Mouse (Mus musculus) CH12.LX (cell line): ENCODE measurements around the gene Tram2.

ENCODE experiments used
- CHD1 ChIP-seq: IDR thresholded peaks from 2 replicates; pipeline ENCODE4 v1.6.1; 2012; ENCODE audit warnings: low read depth, low read length, improper control_type of control experiment, inconsistent platforms
- CTCF ChIP-seq, 2 experiments: IDR thresholded peaks in 1 of 2; conservative IDR thresholded peaks in 1 of 2; 2 replicates each; pipeline ENCODE4 v1.5.1; 2011 to 2012; ENCODE audit warnings: low read depth in 2 of 2, low read length in 2 of 2, improper control_type of control experiment in 1 of 2, inconsistent platforms in 1 of 2, mild to moderate bottlenecking in 1 of 2, moderate library complexity in 1 of 2
- E2F4 ChIP-seq: IDR thresholded peaks from 2 replicates; pipeline ENCODE4 v1.6.1; 2011; ENCODE audit warnings: low read depth, low read length, improper control_type of control experiment; ENCODE audit not compliant: insufficient replicate concordance
- ETS1 ChIP-seq: conservative IDR thresholded peaks from 2 replicates; pipeline ENCODE4 v1.6.1; 2012; ENCODE audit warnings: low read depth, mild to moderate bottlenecking, inconsistent platforms, low read length, improper control_type of control experiment, moderate library complexity
- JUND ChIP-seq: conservative IDR thresholded peaks from 2 replicates; pipeline ENCODE4 v1.6.1; 2011; ENCODE audit warnings: low read depth, low read length, improper control_type of control experiment
- MAX ChIP-seq: IDR thresholded peaks from 2 replicates; pipeline ENCODE4 v1.6.1; 2011; ENCODE audit warnings: low read length, improper control_type of control experiment
- POLR2A ChIP-seq: IDR thresholded peaks from 2 replicates; pipeline ENCODE4 v1.6.1; 2011; ENCODE audit warnings: low read depth, mild to moderate bottlenecking, improper control_type of control experiment, low read length
- RAD21 ChIP-seq: IDR thresholded peaks from 2 replicates; pipeline ENCODE4 v1.6.1; 2011; ENCODE audit warnings: low read depth, mild to moderate bottlenecking, low read length, improper control_type of control experiment, moderate library complexity
- SIN3A ChIP-seq: IDR thresholded peaks from 2 replicates; pipeline ENCODE4 v1.6.1; 2012; ENCODE audit warnings: low read length, improper control_type of control experiment, inconsistent platforms
- TCF12 ChIP-seq: IDR thresholded peaks from 2 replicates; pipeline ENCODE4 v1.6.1; 2014; ENCODE audit warnings: low read depth, mild to moderate bottlenecking, inconsistent platforms, low read length, improper control_type of control experiment
- UBTF ChIP-seq: IDR thresholded peaks from 2 replicates; pipeline ENCODE4 v1.6.1; 2012; ENCODE audit warnings: low read depth, mild to moderate bottlenecking, inconsistent platforms, low read length, improper control_type of control experiment, moderate library complexity
- ZC3H11A ChIP-seq: IDR thresholded peaks from 2 replicates; pipeline ENCODE4 v1.6.1; 2012; ENCODE audit warnings: low read depth, mild to moderate bottlenecking, inconsistent platforms, low read length, improper control_type of control experiment
- ZKSCAN1 ChIP-seq: IDR thresholded peaks from 2 replicates; pipeline ENCODE4 v1.6.1; 2012; ENCODE audit warnings: low read depth, inconsistent platforms, low read length, improper control_type of control experiment, borderline replicate concordance

DNA sequence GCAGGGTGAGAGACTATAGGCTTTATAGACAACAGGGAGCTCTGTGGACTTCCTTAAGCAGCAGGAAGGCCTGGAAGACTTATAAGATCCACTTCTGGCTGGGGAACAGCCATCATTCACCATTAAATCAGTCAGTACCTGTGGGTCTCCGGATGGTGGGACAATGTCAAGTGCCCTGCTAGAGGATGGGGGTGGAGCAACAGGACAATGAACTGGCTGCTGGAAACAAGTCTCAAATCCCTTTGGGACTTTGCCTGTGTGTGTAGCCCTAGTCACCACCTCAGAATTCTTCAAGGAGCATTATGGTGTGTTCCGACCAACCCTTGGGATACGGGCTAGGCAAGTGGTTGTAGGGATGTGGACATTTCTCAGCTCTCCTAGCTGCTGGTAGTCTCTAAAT, 55.9 kb downstream of the Tram2 start:
- no peak for TF ChIP-seq MAX
- no peak for TF ChIP-seq ZC3H11A
- no peak for TF ChIP-seq CTCF (conservative IDR thresholded peaks at IDR 0.05 in 1 of 2, IDR thresholded peaks at IDR 0.05 in 1 of 2; ENCODE audit: low read depth in 2 of 2, low read length in 2 of 2)
- no peak for TF ChIP-seq RAD21
- no peak for TF ChIP-seq SIN3A
- no peak for TF ChIP-seq ETS1
- TF ChIP-seq POLR2A, result no peak
- TF ChIP-seq CHD1, result no peak
- TF ChIP-seq UBTF, result no peak
- no peak for TF ChIP-seq JUND
- TF ChIP-seq ZKSCAN1, result no peak
- TF ChIP-seq TCF12, result no peak
- no peak for TF ChIP-seq E2F4
